Mouse (Mus musculus) C2C12 (cell line): ENCODE results near the gene Itprip.

Experiments used
- CEBPB ChIP-seq: IDR thresholded peaks from one replicate; pipeline ENCODE4 v1.6.1; 2011; ENCODE audit warnings: low read depth, mild to moderate bottlenecking, control low read depth, moderate library complexity
- CTCF ChIP-seq: IDR thresholded peaks from one replicate; pipeline ENCODE4 v1.5.1; 2011; ENCODE audit not compliant: control insufficient read depth, insufficient read depth, insufficient read length
- MAX ChIP-seq: IDR thresholded peaks from one replicate; pipeline ENCODE4 v1.6.1; 2011; ENCODE audit warnings: mild to moderate bottlenecking, control low read depth
- MYOD1 ChIP-seq: IDR thresholded peaks from one replicate; pipeline ENCODE4 v1.6.1; 2011; ENCODE audit warnings: low read depth; ENCODE audit not compliant: control insufficient read depth, insufficient read length
- MYOG ChIP-seq: IDR thresholded peaks from one replicate; pipeline ENCODE4 v1.6.1; 2011; ENCODE audit not compliant: control insufficient read depth, insufficient read length; ENCODE audit errors: extremely low read depth
- USF1 ChIP-seq: IDR thresholded peaks from one replicate; pipeline ENCODE4 v1.6.1; 2011; ENCODE audit warnings: low read depth, mild to moderate bottlenecking, control low read depth, moderate library complexity

DNA sequence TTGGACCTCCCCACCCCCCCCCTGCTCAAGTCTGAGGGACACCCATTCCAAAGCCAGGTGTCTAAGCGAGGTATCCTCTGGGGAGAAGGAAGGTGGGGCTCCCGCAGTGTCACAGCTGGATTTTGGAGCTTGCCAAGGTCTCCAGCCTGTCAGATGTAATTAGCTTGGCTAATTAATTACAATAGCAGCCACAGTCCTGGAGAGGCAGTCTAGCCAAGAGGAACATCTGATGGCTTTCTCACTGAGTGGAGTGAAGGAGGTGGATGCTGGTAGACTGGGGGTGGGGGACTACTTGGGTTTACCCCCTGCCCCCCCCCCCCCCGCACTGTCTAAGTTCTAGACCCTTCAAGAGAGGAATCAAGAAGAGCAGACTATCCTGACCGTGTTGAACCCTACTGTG is 15.4 kb downstream of the Itprip start:
- TF ChIP-seq CTCF = no peak
- no peak for TF ChIP-seq USF1
- TF ChIP-seq MAX = no peak
- no peak for TF ChIP-seq MYOG
- TF ChIP-seq MYOD1 = no peak
- no peak for TF ChIP-seq CEBPB
